Mouse (Mus musculus): ENCODE data around the gene Epha10.
"Not testable (repeated sequence)": the region's sequence is repeated elsewhere in the genome, so short reads cannot be mapped to it uniquely, and the experiment has no call there.

Gene Epha10

GRCm38 (mm10) chr4:124894508-124895428, 14.1 kb downstream of the Epha10 start:
- peak; percentile 83 for DNase-seq

GRCm38 (mm10) chr4:124898428-124898827, 17.7 kb downstream of the Epha10 start:
- no peak for DNase-seq

- no peak for DNase-seq
Observed at GRCm38 (mm10) chr4:124899906-124900305, 19.2 kb downstream of the Epha10 start.

GRCm38 (mm10) chr4:124905417-124905816, 24.7 kb downstream of the Epha10 start:
- no peak for DNase-seq

GRCm38 (mm10) chr4:124905971-124906822, 25.5 kb downstream of the Epha10 start:
- DNase-seq, result no peak

- DNase-seq, result no peak
Observed at GRCm38 (mm10) chr4:124928102-124928501, 47.4 kb downstream of the Epha10 start.

GRCm38 (mm10) chr4:124936613-124937471, 56.1 kb downstream of the Epha10 start, which contains the start of gene 9930104L06Rik:
Gene 9930104L06Rik (plus strand): TSS chr4:124937048.
- DNase-seq, result peak; percentile 97

- not testable (repeated sequence) for DNase-seq
Observed at GRCm38 (mm10) chr4:124939211-124939610, 58.5 kb downstream of the Epha10 start, which contains the start of gene Cdca8. Gene Cdca8 (minus strand): TSS chr4:124939311.

- peak; percentile 64 for DNase-seq
Observed at GRCm38 (mm10) chr4:124943022-124943421, 62.3 kb downstream of the Epha10 start.

GRCm38 (mm10) chr4:124943781-124944180, 63.1 kb downstream of the Epha10 start:
- DNase-seq, result no peak

- no peak for DNase-seq
Observed at GRCm38 (mm10) chr4:124944961-124945360, 64.3 kb downstream of the Epha10 start.

GRCm38 (mm10) chr4:124949488-124949887, 68.8 kb downstream of the Epha10 start:
- no peak for DNase-seq

GRCm38 (mm10) chr4:124950181-124951035, 69.7 kb downstream of the Epha10 start:
- no peak for DNase-seq

- DNase-seq, result no peak
Observed at GRCm38 (mm10) chr4:124951036-124951433, 70.3 kb downstream of the Epha10 start.

- no peak for DNase-seq
Observed at GRCm38 (mm10) chr4:124953546-124953945, 72.8 kb downstream of the Epha10 start.

GRCm38 (mm10) chr4:124957284-124957683, 76.6 kb downstream of the Epha10 start:
- DNase-seq, result no peak

- no peak for DNase-seq
Observed at GRCm38 (mm10) chr4:124959062-124959461, 78.4 kb downstream of the Epha10 start.

- DNase-seq, result no peak
Observed at GRCm38 (mm10) chr4:124960940-124961339, 80.2 kb downstream of the Epha10 start.

GRCm38 (mm10) chr4:124962576-124962975, 81.9 kb downstream of the Epha10 start:
- no peak for DNase-seq

GRCm38 (mm10) chr4:124964912-124965599, 84.4 kb downstream of the Epha10 start:
- DNase-seq, result no peak
